Mouse (Mus musculus): Measurements from ENCODE around the gene Nrsn2. TPM values are rescaled to one million over a fixed set of nuclear protein-coding genes. Genes with fewer than 3 reads are reported as not detected.

Gene Nrsn2
- polyA plus RNA-seq, 1 experiment from 2014 or later: 8.2 TPM

- Histone ChIP-seq H3K36me3 (ENCODE audit: control insufficient read depth, insufficient read depth, low read length) (no peaks in the 10 kb centered on the region), H3K9ac (ENCODE audit: low read depth, low read length) (no peak overlapping the region), H3K4me2 (replicated peaks; ENCODE audit: low read depth, low read length) (no peak overlapping the region), H3K27me3 (ENCODE audit: control insufficient read depth, insufficient read depth, low read length) (no peaks in the 10 kb centered on the region), H3K4me1 (replicated peaks; ENCODE audit: control insufficient read depth, insufficient read depth, low read length) (no peaks in the 10 kb centered on the region), H3K4me3 (ENCODE audit: low read depth, low read length) (no peak overlapping the region), H3K9me3 (ENCODE audit: control insufficient read depth, low read length) (no peaks in the 10 kb centered on the region), H3K27ac (ENCODE audit: low read depth, low read length) (no peak overlapping the region)
- DNase-seq (ENCODE audit: low spot score) (no peak), ATAC-seq (ENCODE audit: low FRiP score) (no peak)
- WGBS: 89% methylated on average over 7 of the region's 8 CpGs
Observed at GRCm38 (mm10) chr2:152349842-152350540, 26.4 kb downstream of the Nrsn2 start.

- Histone ChIP-seq H3K4me3 (ENCODE audit: low read depth, low read length) (no peak overlapping the region), H3K4me1 (replicated peaks; ENCODE audit: control insufficient read depth, insufficient read depth, low read length) (peaks cover 3% of the 10 kb centered on the region; the same call in 1 of the 2 replicates), H3K27me3 (ENCODE audit: control insufficient read depth, insufficient read depth, low read length) (peaks cover 5% of the 10 kb centered on the region; the same call in 1 of the 2 replicates), H3K36me3 (ENCODE audit: control insufficient read depth, insufficient read depth, low read length) (no peaks in the 10 kb centered on the region), H3K27ac (ENCODE audit: low read depth, low read length) (no peak overlapping the region), H3K9ac (ENCODE audit: low read depth, low read length) (no peak overlapping the region), H3K4me2 (replicated peaks; ENCODE audit: low read depth, low read length) (no peak overlapping the region), H3K9me3 (ENCODE audit: control insufficient read depth, low read length) (no peaks in the 10 kb centered on the region)
- DNase-seq (ENCODE audit: low spot score) (no peak), ATAC-seq (ENCODE audit: low FRiP score) (no peak)
- 87% methylated on average over 6 of the region's 6 CpGs for WGBS
Observed at GRCm38 (mm10) chr2:152349205-152349604, 27.2 kb downstream of the Nrsn2 start.

GRCm38 (mm10) chr2:152347722-152348121 is 28.7 kb downstream of the Nrsn2 start:
- Histone ChIP-seq H3K9me3 (ENCODE audit: control insufficient read depth, low read length) (no peaks in the 10 kb centered on the region), H3K36me3 (ENCODE audit: control insufficient read depth, insufficient read depth, low read length) (no peaks in the 10 kb centered on the region), H3K4me2 (replicated peaks; ENCODE audit: low read depth, low read length) (no peak overlapping the region), H3K9ac (ENCODE audit: low read depth, low read length) (no peak overlapping the region), H3K27me3 (ENCODE audit: control insufficient read depth, insufficient read depth, low read length) (peaks cover 7% of the 10 kb centered on the region; the same call in 1 of the 2 replicates), H3K27ac (ENCODE audit: low read depth, low read length) (no peak overlapping the region), H3K4me1 (replicated peaks; ENCODE audit: control insufficient read depth, insufficient read depth, low read length) (peaks cover 4% of the 10 kb centered on the region; the same call in 1 of the 2 replicates), H3K4me3 (ENCODE audit: low read depth, low read length) (no peak overlapping the region)
- WGBS: 80% methylated on average over 2 of the region's 2 CpGs
- DNase-seq (ENCODE audit: low spot score) (no peak), ATAC-seq (ENCODE audit: low FRiP score) (no peak)

- Histone ChIP-seq H3K4me3 (ENCODE audit: low read depth, low read length) (no peak overlapping the region), H3K27me3 (ENCODE audit: control insufficient read depth, insufficient read depth, low read length) (peaks cover 7% of the 10 kb centered on the region; the same call in 1 of the 2 replicates), H3K27ac (ENCODE audit: low read depth, low read length) (no peak overlapping the region), H3K4me2 (replicated peaks; ENCODE audit: low read depth, low read length) (no peak overlapping the region), H3K4me1 (replicated peaks; ENCODE audit: control insufficient read depth, insufficient read depth, low read length) (peaks cover 4% of the 10 kb centered on the region; the same call in 1 of the 2 replicates), H3K9me3 (ENCODE audit: control insufficient read depth, low read length) (no peaks in the 10 kb centered on the region), H3K9ac (ENCODE audit: low read depth, low read length) (no peak overlapping the region), H3K36me3 (ENCODE audit: control insufficient read depth, insufficient read depth, low read length) (no peaks in the 10 kb centered on the region)
- ATAC-seq (ENCODE audit: low FRiP score) (no peak), DNase-seq (ENCODE audit: low spot score) (no peak)
- WGBS: 46% methylated on average over 9 of the region's 9 CpGs
Observed at GRCm38 (mm10) chr2:152346776-152347465, 29.5 kb downstream of the Nrsn2 start.

GRCm38 (mm10) chr2:152345393-152345792 is 31.0 kb downstream of the Nrsn2 start:
- peaks cover 7% of the 10 kb centered on the region; the same call in 1 of the 2 replicates for H3K27me3 ChIP-seq (ENCODE audit: control insufficient read depth, insufficient read depth, low read length)

GRCm38 (mm10) chr2:152344909-152345308 is 31.5 kb downstream of the Nrsn2 start:
- H3K27ac ChIP-seq (ENCODE audit: low read depth, low read length): no peak overlapping the region
- no peak overlapping the region for H3K9ac ChIP-seq (ENCODE audit: low read depth, low read length)
- H3K27me3 ChIP-seq (ENCODE audit: control insufficient read depth, insufficient read depth, low read length): peaks cover 7% of the 10 kb centered on the region; the same call in 1 of the 2 replicates
- H3K4me3 ChIP-seq (ENCODE audit: low read depth, low read length): no peak overlapping the region
- no peak for DNase-seq (ENCODE audit: low spot score)
- H3K4me2 ChIP-seq (replicated peaks; ENCODE audit: low read depth, low read length): no peak overlapping the region
- no peaks in the 10 kb centered on the region for H3K36me3 ChIP-seq (ENCODE audit: control insufficient read depth, insufficient read depth, low read length)
- WGBS: 61% methylated on average over 5 of the region's 5 CpGs
- no peaks in the 10 kb centered on the region for H3K9me3 ChIP-seq (ENCODE audit: control insufficient read depth, low read length)
- peaks cover 4% of the 10 kb centered on the region; the same call in 1 of the 2 replicates for H3K4me1 ChIP-seq (replicated peaks; ENCODE audit: control insufficient read depth, insufficient read depth, low read length)
- ATAC-seq (ENCODE audit: low FRiP score): no peak

More at GRCm38 (mm10) chr2:152345393-152345792, 31.0 kb downstream of the Nrsn2 start:
- Histone ChIP-seq H3K4me2 (replicated peaks; ENCODE audit: low read depth, low read length) (no peak overlapping the region), H3K4me3 (ENCODE audit: low read depth, low read length) (no peak overlapping the region), H3K4me1 (replicated peaks; ENCODE audit: control insufficient read depth, insufficient read depth, low read length) (peaks cover 4% of the 10 kb centered on the region; the same call in 1 of the 2 replicates), H3K36me3 (ENCODE audit: control insufficient read depth, insufficient read depth, low read length) (no peaks in the 10 kb centered on the region), H3K27ac (ENCODE audit: low read depth, low read length) (no peak overlapping the region), H3K9ac (ENCODE audit: low read depth, low read length) (no peak overlapping the region), H3K9me3 (ENCODE audit: control insufficient read depth, low read length) (no peaks in the 10 kb centered on the region)
- no peak for ATAC-seq (ENCODE audit: low FRiP score)
- WGBS: 67% methylated on average over 6 of the region's 6 CpGs
- no peak for DNase-seq (ENCODE audit: low spot score)

GRCm38 (mm10) chr2:152344361-152344760 is 32.1 kb downstream of the Nrsn2 start:
- Histone ChIP-seq H3K36me3 (ENCODE audit: control insufficient read depth, insufficient read depth, low read length) (no peaks in the 10 kb centered on the region), H3K4me3 (ENCODE audit: low read depth, low read length) (peak overlapping the region; percentile 49), H3K9ac (ENCODE audit: low read depth, low read length) (peak overlapping the region; percentile 56; the same call in 1 of the 2 replicates), H3K27ac (ENCODE audit: low read depth, low read length) (no peak overlapping the region), H3K4me1 (replicated peaks; ENCODE audit: control insufficient read depth, insufficient read depth, low read length) (peaks cover 4% of the 10 kb centered on the region; the same call in 1 of the 2 replicates), H3K27me3 (ENCODE audit: control insufficient read depth, insufficient read depth, low read length) (peaks cover 7% of the 10 kb centered on the region; the same call in 1 of the 2 replicates), H3K4me2 (replicated peaks; ENCODE audit: low read depth, low read length) (peak overlapping the region; percentile 77), H3K9me3 (ENCODE audit: control insufficient read depth, low read length) (no peaks in the 10 kb centered on the region)
- peak; percentile 31 for DNase-seq (ENCODE audit: low spot score)
- 13% methylated on average over 10 of the region's 10 CpGs for WGBS
- ATAC-seq (ENCODE audit: low FRiP score): peak; percentile 25; the same call in 1 of the 2 replicates

- H3K9ac ChIP-seq (ENCODE audit: low read depth, low read length): peak within 1 kb of the TSS; percentile 56
- no peak within 1 kb of the TSS for H3K27ac ChIP-seq (ENCODE audit: low read depth, low read length)
- H3K4me3 ChIP-seq (ENCODE audit: low read depth, low read length): peak within 1 kb of the TSS; percentile 49
- H3K9me3 ChIP-seq (ENCODE audit: control insufficient read depth, low read length): no peaks in the 10 kb centered on the region
- H3K36me3 ChIP-seq (ENCODE audit: control insufficient read depth, insufficient read depth, low read length): no peaks in the 10 kb centered on the region
- WGBS: under 1% methylated on average over 50 of the region's 52 CpGs
- peaks cover 7% of the 10 kb centered on the region; the same call in 1 of the 2 replicates for H3K27me3 ChIP-seq (ENCODE audit: control insufficient read depth, insufficient read depth, low read length)
- peaks cover 4% of the 10 kb centered on the region; the same call in 1 of the 2 replicates for H3K4me1 ChIP-seq (replicated peaks; ENCODE audit: control insufficient read depth, insufficient read depth, low read length)
- H3K4me2 ChIP-seq (replicated peaks; ENCODE audit: low read depth, low read length): peak within 1 kb of the TSS; percentile 77
- DNase-seq (ENCODE audit: low spot score): peak; percentile 84
- ATAC-seq (ENCODE audit: low FRiP score): peak; percentile 87
Observed at GRCm38 (mm10) chr2:152343329-152344213, 32.9 kb downstream of the Nrsn2 start, which contains the start of gene Trib3. Trib3 (minus strand) TSS chr2:152344032.

Measured in hindbrain, embryonic 11.5 days (tissue).